Mouse (Mus musculus): Measurements from ENCODE around the gene Heyl. TPM values are rescaled to one million over a fixed set of nuclear protein-coding genes. Genes with fewer than 3 reads are reported as not detected.

Gene Heyl
- 2.3 and 3.7 TPM in 2 replicates for polyA plus RNA-seq (2015; fragmentation: Nextera tagmentation; extraction: Ambion mirVana)

DNA sequence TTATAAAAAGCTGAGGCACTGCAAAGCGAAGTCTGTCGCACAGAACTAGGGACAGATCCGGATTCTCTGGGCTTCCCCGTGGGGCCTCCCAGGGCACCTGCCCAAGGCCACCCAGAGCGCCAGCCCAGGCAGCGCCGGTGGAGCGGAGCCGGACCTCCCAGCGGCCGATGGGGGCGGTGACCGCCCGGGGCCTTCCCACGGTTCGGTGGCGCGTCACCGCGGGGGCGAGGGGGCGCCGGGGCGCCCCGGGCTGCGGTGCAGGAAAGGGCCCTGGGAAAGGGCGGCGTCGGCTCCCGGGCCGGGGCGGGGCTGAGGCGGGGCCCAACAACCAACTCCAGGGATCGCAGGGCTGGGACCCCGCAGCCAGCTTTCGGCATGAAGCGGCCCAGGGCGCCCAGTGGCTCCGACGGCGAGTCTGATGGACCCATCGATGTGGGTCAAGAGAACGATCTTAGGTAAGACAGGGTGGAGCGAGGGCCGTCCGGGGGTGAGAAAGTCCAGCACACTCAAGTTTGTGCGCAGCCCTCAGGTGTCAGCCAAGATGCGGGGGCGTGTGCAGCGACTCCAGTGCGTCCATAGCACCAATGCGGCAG lies at the start of gene Heyl:
Gene Heyl, plus strand, starts transcription at position 65 of the 593 bp plus-strand sequence.
- peak; percentile 43 for DNase-seq (ENCODE audit: low spot score)

- no peak for DNase-seq (ENCODE audit: low spot score)
Measured at GRCm38 (mm10) chr4:123184816-123185215, 48.5 kb upstream of the Heyl start.

GRCm38 (mm10) chr4:123192336-123192735 lies 41.0 kb upstream of the Heyl start:
- no peak for DNase-seq (ENCODE audit: low spot score)

- no peak for DNase-seq (ENCODE audit: low spot score)
Measured at GRCm38 (mm10) chr4:123193791-123194190, 39.6 kb upstream of the Heyl start.

GRCm38 (mm10) chr4:123196695-123197094 lies 36.7 kb upstream of the Heyl start:
- no peak for DNase-seq (ENCODE audit: low spot score)

- DNase-seq (ENCODE audit: low spot score) = peak; percentile 53
Measured at GRCm38 (mm10) chr4:123200771-123201185, 32.6 kb upstream of the Heyl start.

DNA sequence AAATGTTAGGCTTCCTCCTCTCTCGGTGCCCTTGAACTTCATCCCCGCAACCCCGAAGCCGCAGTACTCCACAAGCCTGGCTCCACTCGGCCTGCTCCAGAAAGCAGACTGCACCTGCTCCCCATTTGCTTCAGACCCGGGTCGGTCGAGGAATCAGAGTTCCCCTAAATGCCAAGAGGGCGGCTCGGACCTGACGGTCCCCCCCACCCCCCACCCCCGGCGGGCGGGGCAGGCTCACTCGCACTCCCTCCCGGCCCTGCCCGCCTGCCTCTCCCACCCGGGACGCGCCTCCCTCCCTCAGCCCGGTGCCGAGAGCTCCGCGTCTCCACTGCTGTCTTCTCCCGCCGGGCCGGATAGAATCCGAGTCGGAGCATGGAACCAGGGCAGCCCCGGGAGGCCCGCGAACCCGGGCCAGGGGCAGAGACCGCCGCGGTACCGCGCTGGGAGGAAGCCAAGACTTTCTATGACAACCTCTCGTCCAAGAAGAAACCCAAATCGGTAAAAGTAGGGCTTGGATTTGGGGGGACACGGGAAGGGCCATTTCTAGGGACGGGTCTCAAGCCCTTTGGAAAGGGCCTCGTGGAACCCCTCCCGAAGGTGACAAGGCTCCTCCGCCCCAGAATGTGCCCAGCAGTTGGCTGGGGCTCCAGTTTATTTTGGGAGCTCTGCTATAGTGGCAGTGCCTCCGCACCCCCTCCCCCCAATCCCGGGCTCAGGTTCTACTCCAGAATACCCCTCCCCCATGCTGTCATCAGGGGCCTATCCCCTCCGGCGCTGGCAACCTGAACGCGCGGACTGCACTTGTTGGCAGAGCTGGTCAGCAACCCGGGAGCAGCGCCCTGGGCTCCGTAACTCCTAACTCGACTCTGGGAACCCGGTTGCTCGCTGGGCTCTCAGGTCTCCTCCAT lies 31.9 kb upstream of the Heyl start, which contains the start of gene Nt5c1a:
Gene Nt5c1a, plus strand, starts transcription at position 319 of the 908 bp plus-strand sequence.
- no peak for DNase-seq (ENCODE audit: low spot score)

DNA sequence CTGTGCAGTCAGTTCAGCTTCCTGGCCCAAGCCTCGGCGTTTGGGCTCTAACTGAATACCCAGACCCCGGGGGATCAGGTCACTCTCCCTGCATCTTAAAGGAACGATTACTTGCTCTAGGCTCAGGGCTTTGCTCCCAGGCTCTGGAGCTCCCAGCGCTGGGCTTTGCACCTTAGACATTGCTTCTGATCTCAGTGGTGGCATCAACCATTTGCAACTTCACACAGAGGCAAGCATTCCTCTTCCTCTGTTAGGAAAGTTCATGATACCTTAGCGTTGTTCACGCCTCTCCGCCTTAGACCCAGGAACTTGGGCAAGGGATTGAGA lies 31.3 kb upstream of the Heyl start:
- no peak for DNase-seq (ENCODE audit: low spot score)

DNA sequence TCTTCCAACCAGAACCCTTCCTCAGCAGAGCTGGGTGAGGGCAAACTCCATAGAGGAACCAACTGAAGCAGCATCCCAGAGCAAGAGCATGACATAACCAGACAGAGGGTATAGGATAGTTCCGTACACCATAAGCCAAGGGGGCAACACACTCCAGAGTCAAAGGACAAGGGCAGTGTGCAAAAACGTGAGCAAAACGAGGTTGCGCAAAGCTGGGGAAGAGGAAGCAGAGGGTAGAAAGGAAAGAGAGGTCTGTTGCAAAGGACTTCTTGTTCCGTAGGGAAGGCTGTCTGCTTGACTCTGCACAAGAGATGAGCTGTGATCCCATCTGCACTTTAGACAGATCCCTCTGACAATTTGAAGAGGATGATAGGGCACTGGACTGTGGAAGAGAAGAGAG lies 26.0 kb upstream of the Heyl start:
- DNase-seq (ENCODE audit: low spot score) = no peak

- no peak for DNase-seq (ENCODE audit: low spot score)
Measured at GRCm38 (mm10) chr4:123210996-123211395, 22.4 kb upstream of the Heyl start.

- DNase-seq (ENCODE audit: low spot score) = no peak
Measured at GRCm38 (mm10) chr4:123211453-123211852, 21.9 kb upstream of the Heyl start.

DNA sequence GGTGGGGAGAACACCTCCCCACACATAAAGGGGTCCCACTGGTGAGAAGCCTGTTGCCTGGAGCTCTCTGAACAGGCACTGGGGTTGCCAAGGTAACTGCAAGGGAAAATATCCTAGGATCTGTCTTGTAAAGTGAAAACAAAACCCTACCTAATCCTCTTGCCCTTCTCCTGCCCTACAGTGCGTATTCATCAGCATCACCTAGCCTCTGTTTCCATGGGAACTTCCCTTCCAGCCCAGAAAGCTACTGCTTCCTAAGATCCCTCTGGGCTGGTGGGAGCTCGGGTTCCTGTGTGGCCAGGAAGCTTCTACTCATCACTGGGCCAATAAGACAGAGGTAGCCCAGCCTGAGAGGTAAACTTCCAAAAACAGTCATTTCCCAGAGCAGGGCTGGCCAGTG lies 21.0 kb upstream of the Heyl start:
- DNase-seq (ENCODE audit: low spot score) = no peak

GRCm38 (mm10) chr4:123213975-123214374 lies 19.4 kb upstream of the Heyl start:
- DNase-seq (ENCODE audit: low spot score) = no peak

- DNase-seq (ENCODE audit: low spot score) = no peak
Measured at GRCm38 (mm10) chr4:123215367-123215766, 18.0 kb upstream of the Heyl start.

DNA sequence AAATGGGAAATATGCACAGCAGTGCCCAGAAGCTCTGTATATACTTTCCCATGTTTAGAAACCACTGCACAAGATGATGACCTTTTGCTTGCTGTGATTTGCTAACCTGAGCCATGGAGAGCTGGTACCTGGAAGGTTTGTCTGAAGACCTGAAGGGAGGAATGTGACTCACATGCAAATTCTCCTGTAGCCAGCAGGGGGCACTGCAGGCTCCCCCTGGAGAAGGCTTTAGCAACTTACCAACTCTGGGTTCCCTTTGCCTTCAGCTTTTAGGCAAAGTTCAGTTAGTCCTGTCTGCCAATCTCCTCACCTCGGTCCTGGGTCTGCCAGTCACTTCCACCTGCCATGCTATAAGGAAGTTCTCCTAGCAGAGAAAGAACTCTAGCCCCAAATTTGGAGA lies 16.6 kb upstream of the Heyl start:
- peak; percentile 55 for DNase-seq (ENCODE audit: low spot score)

DNA sequence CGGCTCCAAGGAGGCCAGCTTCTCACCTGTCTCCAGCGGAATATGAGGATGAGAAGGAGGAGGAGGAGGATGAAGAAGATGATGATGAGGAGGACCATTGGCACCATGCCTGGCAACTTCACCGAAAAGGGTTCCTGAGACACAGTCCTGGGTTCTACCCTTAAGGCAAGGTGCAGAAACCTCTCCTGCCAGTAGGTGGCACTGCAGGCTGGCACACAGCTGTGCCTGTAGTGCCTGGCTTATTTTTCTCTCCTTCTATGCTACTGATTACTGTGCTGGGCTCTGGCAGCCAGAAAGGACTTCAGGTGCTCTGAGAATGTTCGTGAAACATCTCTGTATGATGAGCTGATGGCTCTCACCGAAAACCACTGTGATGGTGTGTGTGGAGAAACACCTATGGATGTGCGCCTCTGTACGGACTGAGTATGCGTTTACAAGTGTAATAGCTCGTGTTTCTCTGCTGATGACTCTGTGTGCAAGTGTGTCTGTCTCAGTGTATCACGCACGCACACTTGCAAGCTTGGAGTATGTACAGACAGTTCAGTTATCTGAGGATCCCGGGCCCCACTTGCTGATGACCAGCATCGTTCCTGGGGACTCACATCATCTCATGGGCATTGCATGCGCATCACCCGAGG lies 13.5 kb upstream of the Heyl start:
- peak; percentile 68 for DNase-seq (ENCODE audit: low spot score)

- no peak for DNase-seq (ENCODE audit: low spot score)
Measured at GRCm38 (mm10) chr4:123220637-123221036, 12.7 kb upstream of the Heyl start.

DNA sequence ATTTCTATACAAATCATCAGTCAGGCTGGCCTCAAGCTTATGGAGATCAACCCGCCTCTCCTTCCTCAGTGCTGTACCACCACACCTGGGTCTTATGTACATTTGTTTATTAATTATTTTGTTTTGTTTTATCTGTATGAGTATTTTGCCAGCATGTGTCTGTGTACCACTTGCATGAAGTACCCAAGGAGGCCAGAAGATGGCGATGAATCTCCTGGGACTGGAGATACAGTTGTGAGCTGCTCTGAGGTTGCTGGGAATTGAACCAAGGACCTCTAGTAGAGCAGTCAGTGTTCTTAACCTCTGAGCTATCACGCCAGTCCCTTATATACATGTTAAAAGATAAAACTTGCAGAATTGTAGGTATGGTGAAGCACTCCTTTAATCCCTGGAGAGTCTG lies 10.0 kb upstream of the Heyl start:
- peak; percentile 44 for DNase-seq (ENCODE audit: low spot score)

DNA sequence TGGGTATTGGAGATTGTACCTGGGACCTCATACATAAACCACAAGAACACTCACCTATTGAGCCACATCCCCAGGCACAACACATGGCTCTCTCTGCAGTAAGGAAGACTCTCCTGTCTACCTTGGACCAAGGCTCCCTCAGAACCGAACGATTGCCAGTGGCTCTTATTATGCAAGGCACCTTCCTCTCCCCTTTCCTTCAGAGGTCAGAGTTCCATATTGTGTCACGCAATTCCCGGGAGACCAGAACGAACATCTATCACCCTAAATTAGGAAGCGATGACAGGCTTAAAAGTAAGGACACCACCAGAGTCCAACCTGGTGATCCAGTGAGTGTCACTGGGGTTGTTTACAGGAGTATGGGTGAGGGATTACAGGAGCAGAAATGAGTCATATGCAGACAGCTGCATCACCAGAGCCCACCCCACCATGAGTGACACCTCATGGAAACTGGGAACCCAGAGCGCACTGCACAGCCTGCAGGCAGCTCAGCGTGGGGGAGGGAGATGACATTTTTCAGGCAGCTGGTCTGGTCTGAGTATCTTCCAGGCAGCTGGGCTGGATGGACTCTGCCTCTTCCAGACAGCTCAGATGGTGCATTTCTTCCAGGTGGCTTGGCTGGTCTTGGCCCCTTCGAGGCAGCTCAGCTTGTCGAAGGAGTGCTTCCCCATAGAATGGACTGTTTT lies 7.5 kb upstream of the Heyl start:
- no peak for DNase-seq (ENCODE audit: low spot score)

DNA sequence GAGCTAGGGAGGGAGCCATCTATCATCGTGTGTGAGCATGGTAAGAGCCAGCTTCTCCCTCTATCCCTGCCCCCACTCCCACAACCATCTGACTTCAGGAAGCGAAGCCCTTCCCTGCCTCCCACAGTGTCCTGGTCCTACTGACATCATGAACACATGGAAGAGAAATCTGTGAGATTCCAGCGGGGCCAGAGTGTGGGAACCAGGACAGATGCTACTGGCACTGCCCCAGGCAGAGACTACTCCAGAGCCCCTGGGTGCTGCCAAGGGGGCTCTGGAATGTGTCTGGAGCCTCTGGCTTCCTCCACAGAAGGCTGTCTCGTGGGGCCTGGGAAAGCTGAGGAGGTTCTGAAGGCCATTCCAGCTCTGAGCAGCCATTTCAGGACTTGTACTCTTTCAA lies 5.6 kb upstream of the Heyl start:
- no peak for DNase-seq (ENCODE audit: low spot score)

- no peak for DNase-seq (ENCODE audit: low spot score)
Measured at GRCm38 (mm10) chr4:123228270-123228669, 5.1 kb upstream of the Heyl start.

- DNase-seq (ENCODE audit: low spot score) = no peak
Measured at GRCm38 (mm10) chr4:123229166-123229565, 4.2 kb upstream of the Heyl start.

Measured in thymus, postnatal 0 days (tissue).